Mouse (Mus musculus): Measurements from ENCODE around the gene Rrnad1. TPM values are rescaled to one million over a fixed set of nuclear protein-coding genes. Genes with fewer than 3 reads are reported as not detected.
"Not testable (repeated sequence)": the region's sequence is repeated elsewhere in the genome, so short reads cannot be mapped to it uniquely, and the experiment has no call there.

Gene Rrnad1
- polyA plus RNA-seq, 1 experiment from 2014 or later, result 20.1 TPM

DNA sequence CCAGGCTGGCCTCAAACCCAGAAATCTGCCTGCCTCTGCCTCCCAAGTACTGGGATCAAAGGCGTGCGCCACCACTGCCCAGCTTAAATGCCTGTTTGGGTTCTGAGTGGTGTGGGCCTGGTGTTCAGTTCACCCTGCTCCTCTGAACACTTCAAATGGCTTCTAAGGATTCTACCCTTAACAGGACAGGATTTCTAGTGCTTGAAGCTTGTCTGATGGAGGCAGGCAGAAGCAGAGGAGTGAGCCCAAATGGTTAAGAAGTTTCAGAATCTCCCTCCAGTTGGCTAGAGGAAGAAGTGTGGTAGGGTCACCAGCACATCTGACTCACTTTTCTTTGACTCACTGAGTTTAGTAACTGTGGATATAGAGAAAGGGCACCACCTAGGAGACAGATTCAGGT, 21.1 kb downstream of the Rrnad1 start:
- 90% methylated on average over 2 of the region's 2 CpGs for WGBS
- Histone ChIP-seq H3K27me3 (no peaks in the 10 kb centered on the region), H3K9me3 (no peaks in the 10 kb centered on the region), H3K4me2 (peak overlapping the region; percentile 61; the same call in 1 of the 2 replicates), H3K27ac (replicated peaks) (no peak overlapping the region), H3K4me1 (replicated peaks) (peaks cover 50% of the 10 kb centered on the region), H3K4me3 (no peak overlapping the region), H3K36me3 (peaks cover 15% of the 10 kb centered on the region), H3K9ac (0 out of 2 replicates have a peak overlapping the region, but pooled peaks have one; percentile 65)
- no peak for ATAC-seq (ENCODE audit: low read depth)

DNA sequence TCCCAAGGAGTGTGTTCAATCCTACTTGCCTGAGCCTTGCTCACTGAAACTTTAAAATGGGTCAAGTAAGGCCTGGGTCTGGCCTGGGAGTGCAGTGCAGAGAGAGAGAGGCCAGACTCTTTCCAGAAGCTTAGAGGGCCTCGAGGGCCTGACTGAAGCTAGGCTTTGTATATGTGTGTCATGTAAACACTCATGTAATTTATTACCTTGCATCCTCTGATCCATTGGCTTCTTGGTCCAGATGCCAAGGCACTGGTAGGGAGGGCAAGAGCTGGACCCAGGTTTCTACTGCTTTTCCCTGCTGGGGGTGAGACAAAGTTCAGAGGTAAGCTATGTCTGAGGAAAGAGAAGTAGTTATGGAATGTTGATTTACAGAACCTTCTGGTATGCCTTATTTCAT, 22.6 kb downstream of the Rrnad1 start:
- Histone ChIP-seq H3K27ac (replicated peaks) (peak overlapping the region; percentile 96; the same call in 1 of the 2 replicates), H3K36me3 (0 out of 2 replicates have a peak, but pooled peaks cover under 1% of the 10 kb centered on the region), H3K27me3 (no peaks in the 10 kb centered on the region), H3K4me3 (peak overlapping the region; percentile 97), H3K4me2 (peak overlapping the region; percentile 97), H3K9ac (peak overlapping the region; percentile 95), H3K9me3 (no peaks in the 10 kb centered on the region), H3K4me1 (replicated peaks) (peaks cover 48% of the 10 kb centered on the region)
- WGBS, result 0% methylated on average over 1 of the region's 1 CpGs
- no peak for ATAC-seq (ENCODE audit: low read depth)

- H3K4me3 ChIP-seq, result peak overlapping the region; percentile 97
- ATAC-seq (ENCODE audit: low read depth), result no peak
- H3K27ac ChIP-seq (replicated peaks), result peak overlapping the region; percentile 96
- peak overlapping the region; percentile 95 for H3K9ac ChIP-seq
- no peaks in the 10 kb centered on the region for H3K36me3 ChIP-seq
- 1% methylated on average over 27 of the region's 27 CpGs for WGBS
- H3K4me2 ChIP-seq, result peak overlapping the region; percentile 97
- peaks cover 47% of the 10 kb centered on the region for H3K4me1 ChIP-seq (replicated peaks)
- H3K9me3 ChIP-seq, result no peaks in the 10 kb centered on the region
- H3K27me3 ChIP-seq, result no peaks in the 10 kb centered on the region
Observed at GRCm38 (mm10) chr3:87906981-87907857, 23.3 kb downstream of the Rrnad1 start.

DNA sequence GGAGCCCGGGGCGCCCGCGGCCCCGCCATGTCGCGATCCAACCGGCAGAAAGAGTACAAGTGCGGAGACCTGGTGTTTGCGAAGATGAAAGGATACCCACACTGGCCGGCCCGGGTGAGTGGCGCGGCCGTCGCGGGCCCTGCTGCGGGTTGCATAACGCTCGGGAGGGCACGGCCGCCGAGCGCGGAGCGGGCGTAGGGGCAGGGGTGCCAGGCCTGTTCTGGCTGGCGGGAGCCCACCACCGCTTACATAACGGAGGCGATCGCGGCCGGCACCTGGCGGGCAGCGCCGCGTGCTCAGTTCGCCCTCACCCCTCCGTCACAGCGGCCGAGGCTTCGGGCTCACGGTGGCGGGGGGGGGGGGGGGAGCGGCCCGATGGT, 23.9 kb downstream of the Rrnad1 start:
- Histone ChIP-seq H3K9ac (peak overlapping the region; percentile 95), H3K4me1 (replicated peaks) (peaks cover 44% of the 10 kb centered on the region), H3K27ac (replicated peaks) (peak overlapping the region; percentile 96), H3K9me3 (no peaks in the 10 kb centered on the region), H3K36me3 (no peaks in the 10 kb centered on the region), H3K4me3 (peak overlapping the region; percentile 97), H3K27me3 (no peaks in the 10 kb centered on the region), H3K4me2 (peak overlapping the region; percentile 97)
- WGBS, result under 1% methylated on average over 40 of the region's 47 CpGs
- peak; percentile 54 for ATAC-seq (ENCODE audit: low read depth)

DNA sequence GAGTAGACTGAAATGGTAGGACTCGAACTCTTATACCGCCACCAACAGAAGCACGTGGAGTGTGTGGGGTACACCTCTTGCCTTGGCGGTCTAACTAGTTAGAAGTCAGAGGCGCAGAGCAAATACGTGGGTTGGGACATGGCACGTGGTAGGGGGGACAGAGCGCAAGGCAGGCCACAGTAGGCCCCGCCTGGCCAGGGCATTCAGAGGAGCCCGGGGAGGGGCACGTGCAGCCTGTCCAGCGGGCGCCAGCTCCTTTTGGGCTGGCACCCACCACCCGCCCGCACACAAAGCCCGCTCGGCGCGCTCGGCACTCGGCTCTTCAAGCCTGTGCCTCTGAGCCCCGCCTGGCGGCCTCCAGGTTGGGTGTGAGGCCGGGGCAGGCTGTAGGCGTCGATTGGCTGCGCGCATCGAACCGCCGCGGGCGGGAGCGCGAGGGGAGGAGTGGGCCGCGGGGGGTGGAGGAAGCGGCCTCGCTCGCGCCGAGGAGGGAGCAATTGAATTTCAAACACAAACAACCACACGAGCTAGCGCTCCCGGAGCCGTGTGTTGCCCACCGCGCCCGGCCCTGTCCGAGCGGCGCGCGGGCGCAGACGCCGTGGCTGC, 24.5 kb downstream of the Rrnad1 start, which contains the start of gene Hdgf:
TSS of gene Hdgf (plus strand) at position 442 of the 606 bp plus-strand sequence.
- ATAC-seq (ENCODE audit: low read depth), result peak; percentile 93
- Histone ChIP-seq H3K36me3 (no peaks in the 10 kb centered on the region), H3K4me2 (peak within 1 kb of the TSS; percentile 97), H3K9me3 (no peaks in the 10 kb centered on the region), H3K27ac (replicated peaks) (peak within 1 kb of the TSS; percentile 96), H3K4me3 (peak within 1 kb of the TSS; percentile 97), H3K27me3 (no peaks in the 10 kb centered on the region), H3K4me1 (replicated peaks) (peaks cover 40% of the 10 kb centered on the region), H3K9ac (peak within 1 kb of the TSS; percentile 95)
- WGBS, result 1% methylated on average over 56 of the region's 57 CpGs

- H3K27ac ChIP-seq (replicated peaks), result no peak overlapping the region
- H3K4me3 ChIP-seq, result no peak overlapping the region
- no peak overlapping the region for H3K9ac ChIP-seq
- peaks cover 19% of the 10 kb centered on the region for H3K4me1 ChIP-seq (replicated peaks)
- ATAC-seq (ENCODE audit: low read depth), result no peak
- H3K27me3 ChIP-seq, result no peaks in the 10 kb centered on the region
- H3K36me3 ChIP-seq, result no peaks in the 10 kb centered on the region
- WGBS, result 48% methylated on average over 5 of the region's 5 CpGs
- H3K4me2 ChIP-seq, result no peak overlapping the region
- H3K9me3 ChIP-seq, result no peaks in the 10 kb centered on the region
Observed at GRCm38 (mm10) chr3:87903821-87904220, 26.7 kb downstream of the Rrnad1 start.

DNA sequence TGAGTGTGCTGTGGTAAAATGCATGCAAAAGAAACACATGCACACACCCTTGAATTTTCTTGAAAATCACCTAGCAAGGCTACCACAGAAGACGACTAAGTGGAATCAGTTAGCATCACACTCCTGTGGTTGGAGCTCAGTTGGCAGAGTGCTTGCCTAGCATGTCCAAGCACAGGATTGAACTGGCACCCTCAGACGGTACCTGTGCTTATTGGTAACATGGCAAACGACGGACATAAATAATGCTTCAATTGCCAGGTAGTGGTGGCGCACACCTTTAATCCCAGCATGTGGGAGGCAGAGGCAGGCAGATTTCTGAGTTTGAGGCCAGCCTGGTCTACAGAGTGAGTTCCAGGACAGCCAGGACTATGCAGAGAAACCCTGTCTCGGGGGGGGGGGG, 28.6 kb downstream of the Rrnad1 start:
- 77% methylated on average over 6 of the region's 6 CpGs for WGBS
- not testable (repeated sequence) for H3K27ac ChIP-seq (replicated peaks); H3K4me3 ChIP-seq; H3K9ac ChIP-seq; H3K27me3 ChIP-seq; H3K4me2 ChIP-seq; ATAC-seq (ENCODE audit: low read depth); H3K9me3 ChIP-seq; H3K4me1 ChIP-seq (replicated peaks); H3K36me3 ChIP-seq

DNA sequence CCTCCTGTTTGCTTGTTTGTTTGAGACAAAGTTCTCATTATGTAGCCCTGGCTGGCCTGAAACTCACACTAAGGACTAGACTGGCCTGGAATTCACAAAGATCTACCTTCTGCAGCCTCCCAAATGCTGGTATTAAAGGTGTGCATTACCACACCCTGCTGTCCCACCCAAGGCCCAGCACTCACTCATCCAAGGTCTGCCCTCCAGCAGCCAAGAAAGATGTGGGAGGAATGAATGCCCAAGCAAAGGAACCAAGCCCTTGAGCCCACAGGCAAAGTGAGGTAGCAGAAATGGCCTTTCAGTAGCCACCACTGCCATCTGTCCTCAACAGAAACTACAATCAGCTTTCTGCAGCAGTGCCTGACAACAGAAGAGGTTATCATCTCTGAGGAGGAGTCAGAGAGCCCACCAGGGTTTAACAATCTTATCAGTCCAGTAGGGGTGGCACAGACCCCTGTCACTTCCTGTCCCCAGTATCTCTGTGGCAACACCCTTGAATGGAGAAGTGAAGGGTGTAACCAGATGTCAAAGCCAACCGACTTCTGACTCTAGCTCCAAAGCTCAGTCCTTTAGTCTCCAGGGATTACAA, 29.4 kb downstream of the Rrnad1 start:
- H3K4me3 ChIP-seq, result no peak overlapping the region

DNA sequence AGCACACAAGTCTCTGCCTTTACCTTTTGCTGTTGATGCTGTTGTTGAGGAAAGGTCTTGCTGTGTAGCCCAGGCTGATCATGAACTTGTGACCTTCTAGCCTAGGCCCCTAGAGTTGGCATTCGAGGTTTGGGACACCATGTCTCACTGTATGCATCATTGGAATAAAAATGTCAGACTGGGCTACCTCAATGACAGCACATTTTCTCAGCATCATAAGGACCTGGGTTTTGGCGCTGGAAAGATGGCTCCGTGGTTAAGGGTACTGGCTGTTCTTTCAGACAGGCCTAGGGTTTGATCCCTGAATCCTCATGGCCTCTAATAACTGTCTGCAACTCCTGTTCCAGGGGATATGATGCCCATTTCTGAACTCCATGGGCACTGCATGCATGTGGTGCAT, 30.7 kb downstream of the Rrnad1 start:
- Histone ChIP-seq H3K9ac (no peak overlapping the region), H3K4me1 (replicated peaks) (no peaks in the 10 kb centered on the region), H3K4me3 (no peak overlapping the region), H3K27me3 (no peaks in the 10 kb centered on the region), H3K9me3 (no peaks in the 10 kb centered on the region), H3K27ac (replicated peaks) (no peak overlapping the region), H3K4me2 (no peak overlapping the region), H3K36me3 (no peaks in the 10 kb centered on the region)
- no peak for ATAC-seq (ENCODE audit: low read depth)
- 81% methylated on average over 3 of the region's 3 CpGs for WGBS

More for the DNA sequence above, 29.4 kb downstream of the Rrnad1 start:
- H3K27ac ChIP-seq (replicated peaks), result no peak overlapping the region
- H3K27me3 ChIP-seq, result no peaks in the 10 kb centered on the region
- ATAC-seq (ENCODE audit: low read depth), result no peak
- H3K36me3 ChIP-seq, result no peaks in the 10 kb centered on the region
- H3K4me2 ChIP-seq, result no peak overlapping the region
- no peaks in the 10 kb centered on the region for H3K4me1 ChIP-seq (replicated peaks)
- WGBS, result 52% methylated on average over 1 of the region's 1 CpGs
- H3K9ac ChIP-seq, result no peak overlapping the region
- H3K9me3 ChIP-seq, result no peaks in the 10 kb centered on the region

GRCm38 (mm10) chr3:87899266-87899665, 31.3 kb downstream of the Rrnad1 start:
- WGBS, result 67% methylated on average over 3 of the region's 3 CpGs
- H3K4me1 ChIP-seq (replicated peaks), result no peaks in the 10 kb centered on the region
- H3K27me3 ChIP-seq, result no peaks in the 10 kb centered on the region
- H3K4me2 ChIP-seq, result no peak overlapping the region
- no peaks in the 10 kb centered on the region for H3K9me3 ChIP-seq
- H3K27ac ChIP-seq (replicated peaks), result no peak overlapping the region
- H3K36me3 ChIP-seq, result no peaks in the 10 kb centered on the region
- no peak overlapping the region for H3K4me3 ChIP-seq
- no peak overlapping the region for H3K9ac ChIP-seq
- no peak for ATAC-seq (ENCODE audit: low read depth)

DNA sequence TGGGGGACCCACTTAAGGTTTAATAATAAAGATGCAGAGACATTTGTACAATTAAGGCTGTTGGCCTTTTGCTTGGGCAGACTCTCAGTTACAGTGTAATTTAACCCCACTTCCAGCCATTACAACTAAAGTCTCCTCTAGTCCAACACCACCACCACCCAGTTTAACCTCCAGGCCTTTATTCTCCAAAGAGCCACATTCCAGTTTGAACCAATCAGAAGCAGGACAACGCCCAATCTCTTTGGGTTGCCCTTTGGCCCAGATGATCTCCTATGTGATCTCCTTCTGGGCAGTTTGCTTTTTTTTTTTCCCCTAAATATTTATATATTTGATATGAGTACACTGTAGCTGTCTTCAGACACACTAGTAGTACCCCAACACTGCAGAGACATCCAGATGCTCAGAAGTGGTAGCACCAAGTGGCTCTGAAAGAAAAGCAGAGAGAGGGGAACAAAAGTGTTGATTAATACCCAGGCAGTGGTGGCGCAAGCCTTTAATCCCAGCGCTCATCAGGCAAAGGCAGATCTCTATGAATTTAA, 37.1 kb downstream of the Rrnad1 start:
- no peak overlapping the region for H3K4me2 ChIP-seq
- H3K9me3 ChIP-seq, result no peaks in the 10 kb centered on the region
- no peaks in the 10 kb centered on the region for H3K27me3 ChIP-seq
- no peak for ATAC-seq (ENCODE audit: low read depth)
- WGBS, result 79% methylated on average over 3 of the region's 3 CpGs
- H3K27ac ChIP-seq (replicated peaks), result no peak overlapping the region
- H3K9ac ChIP-seq, result no peak overlapping the region
- no peaks in the 10 kb centered on the region for H3K36me3 ChIP-seq
- H3K4me1 ChIP-seq (replicated peaks), result no peaks in the 10 kb centered on the region
- no peak overlapping the region for H3K4me3 ChIP-seq

DNA sequence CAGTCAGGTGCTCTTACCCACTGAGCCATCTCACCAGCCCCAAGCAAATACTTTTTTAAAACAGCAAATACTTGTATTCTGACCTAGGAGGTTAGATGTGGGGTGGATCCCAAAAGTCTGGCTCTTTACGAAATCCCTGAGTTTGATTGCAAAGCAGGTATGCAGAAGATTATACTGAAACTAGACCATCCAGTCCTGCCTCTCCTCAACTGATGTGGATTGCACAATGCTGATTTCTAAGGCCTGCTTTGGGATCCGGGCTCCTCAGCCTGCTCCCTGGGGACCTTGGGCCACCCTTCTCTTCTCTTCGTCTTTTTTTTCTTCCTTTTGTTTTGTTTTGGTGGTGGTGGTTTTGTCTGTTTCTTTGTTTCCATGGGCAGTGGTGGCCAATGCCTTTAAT, 39.0 kb downstream of the Rrnad1 start:
- no peak overlapping the region for H3K4me2 ChIP-seq
- no peak overlapping the region for H3K9ac ChIP-seq
- ATAC-seq (ENCODE audit: low read depth), result no peak
- H3K9me3 ChIP-seq, result no peaks in the 10 kb centered on the region
- H3K27ac ChIP-seq (replicated peaks), result no peak overlapping the region
- H3K4me3 ChIP-seq, result no peak overlapping the region
- no peaks in the 10 kb centered on the region for H3K27me3 ChIP-seq
- H3K36me3 ChIP-seq, result no peaks in the 10 kb centered on the region
- WGBS, result 58% methylated on average over 3 of the region's 3 CpGs
- no peaks in the 10 kb centered on the region for H3K4me1 ChIP-seq (replicated peaks)
